Mouse (Mus musculus) right cerebral cortex, adult 2 months (tissue): Measurements from ENCODE around the gene Fzd5.

Source experiments
- DNase-seq, 2 experiments: peaks; one replicate each; pipeline ENCODE4 v3.0.0; 2021 to 2022; ENCODE audit warnings: low spot score in 2 of 2

Fzd5 gene

GRCm38 (mm10) chr1:64733453-64734245, 3.9 kb downstream of the Fzd5 start:
- DNase-seq, result no peak

- no peak for DNase-seq
These were observed 4.8 kb downstream of the Fzd5 start for GRCm38 (mm10) chr1:64732637-64733200.

GRCm38 (mm10) chr1:64732161-64732560, 5.4 kb downstream of the Fzd5 start:
- no peak for DNase-seq

DNA sequence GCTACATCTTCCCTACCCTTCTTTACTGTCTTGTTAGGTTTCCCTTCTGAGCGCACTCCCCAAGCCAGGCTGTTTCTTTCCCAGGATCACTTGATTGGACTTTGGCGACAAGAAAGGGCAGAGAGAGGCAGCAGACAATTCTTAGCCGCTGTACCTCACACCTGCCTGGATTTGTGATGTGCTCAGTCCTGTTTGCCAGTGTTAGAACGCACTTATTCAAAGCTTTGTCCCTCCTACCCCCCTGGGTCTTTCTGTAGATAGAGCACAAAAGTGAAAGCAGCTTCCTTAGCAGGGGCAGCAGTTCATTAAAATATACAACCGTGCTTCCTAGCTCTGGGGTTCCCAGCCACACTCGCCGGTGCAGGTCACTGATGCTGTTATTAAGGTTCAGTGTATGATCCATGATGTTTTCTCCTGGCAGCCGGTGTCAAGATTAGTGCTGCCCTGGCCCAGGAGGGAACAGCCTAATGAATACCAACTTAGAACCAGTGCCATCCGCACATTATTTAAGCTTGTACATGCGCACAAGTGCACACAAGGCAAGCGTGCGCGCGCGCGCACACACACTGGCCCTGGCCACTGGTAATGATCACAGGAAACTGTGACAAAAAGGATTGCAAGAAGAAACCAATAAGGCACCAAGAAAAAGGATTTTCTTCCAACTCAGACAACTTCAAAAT, 6.1 kb downstream of the Fzd5 start:
- DNase-seq, result no peak

DNA sequence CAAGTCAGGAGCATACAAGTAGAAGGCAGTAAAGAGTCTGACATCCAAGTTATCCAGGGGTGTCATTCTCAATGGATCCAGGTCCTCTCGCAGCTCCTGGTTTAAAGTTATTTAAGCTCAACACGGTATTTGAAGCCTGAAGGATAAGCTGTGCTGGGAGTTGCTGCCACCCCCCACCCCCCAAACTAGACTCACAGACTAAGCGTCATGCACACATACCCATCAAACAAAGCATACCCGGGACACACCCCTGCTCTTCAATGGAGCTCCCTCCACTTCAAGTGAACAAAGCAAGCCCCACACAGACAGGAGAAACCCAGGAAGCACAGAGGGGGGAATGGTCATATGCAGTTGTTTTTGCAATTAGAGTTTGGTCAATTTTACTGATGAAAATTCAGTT, 7.5 kb downstream of the Fzd5 start:
- no peak for DNase-seq

DNA sequence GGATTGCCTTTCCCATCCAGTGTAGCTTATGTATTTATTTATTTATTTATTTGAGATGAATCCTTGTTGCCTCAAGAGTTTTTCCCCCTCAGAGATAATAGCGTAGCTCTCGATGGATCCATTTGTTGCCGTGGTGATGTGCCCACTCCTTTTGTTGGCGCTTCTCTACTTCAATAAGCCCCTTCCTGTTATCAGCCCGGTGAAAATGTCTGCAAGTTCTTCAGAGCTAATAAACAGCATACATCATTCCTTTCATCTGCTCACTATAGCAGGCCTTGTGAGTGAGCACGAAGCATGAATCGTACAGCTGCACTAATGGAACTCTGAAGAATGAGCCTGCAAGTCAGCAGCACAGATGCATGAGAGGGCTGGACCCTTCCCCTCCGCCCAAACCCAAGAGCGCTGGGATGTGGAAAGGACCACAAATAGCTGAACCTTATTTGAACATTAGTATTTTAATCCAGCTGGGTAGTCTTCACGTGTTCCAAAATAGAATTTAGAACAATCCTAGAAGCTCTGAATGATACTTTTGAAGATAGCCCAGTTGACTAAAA, 16.4 kb downstream of the Fzd5 start:
- no peak for DNase-seq

GRCm38 (mm10) chr1:64717504-64717903, 20.0 kb downstream of the Fzd5 start:
- DNase-seq, result peak; percentile 60 to 62

DNA sequence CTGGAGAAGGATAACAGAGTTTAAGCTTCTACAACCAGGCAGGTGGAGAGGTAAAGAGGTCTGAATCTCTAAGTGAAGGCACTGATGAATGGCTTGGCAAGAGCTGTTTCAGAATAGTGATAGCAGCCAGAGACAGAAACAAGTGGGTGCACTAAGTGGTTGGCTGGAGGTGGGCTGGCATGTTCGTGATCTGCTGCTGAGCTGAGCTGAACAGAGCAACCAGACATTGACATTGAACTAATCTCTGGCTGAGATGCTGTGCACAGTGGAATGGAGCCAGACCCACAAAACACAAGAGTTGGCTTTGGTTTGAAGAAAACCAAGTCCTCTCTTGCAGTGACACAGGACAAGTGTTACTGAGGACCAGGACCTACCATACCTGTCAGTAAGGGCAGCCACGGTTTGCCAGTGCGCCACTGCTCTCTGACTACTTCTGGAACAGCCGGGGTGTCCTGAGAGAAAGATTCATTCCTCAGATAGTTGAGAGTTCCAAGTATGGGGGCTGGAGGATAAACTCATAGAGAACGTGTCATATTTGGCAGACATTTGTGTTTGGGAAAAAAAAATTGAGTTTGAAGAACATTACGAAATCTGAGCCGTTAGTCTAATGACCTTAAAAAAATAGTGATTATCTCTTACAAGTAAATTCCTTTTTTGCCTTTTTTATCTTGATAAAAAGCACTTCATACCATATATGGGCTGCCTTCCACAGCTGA, 20.8 kb downstream of the Fzd5 start:
- DNase-seq, result peak in 1 of 2 experiments; percentile 29

GRCm38 (mm10) chr1:64715458-64715857, 22.1 kb downstream of the Fzd5 start:
- no peak for DNase-seq

GRCm38 (mm10) chr1:64712006-64712760, 25.4 kb downstream of the Fzd5 start:
- no peak for DNase-seq

DNA sequence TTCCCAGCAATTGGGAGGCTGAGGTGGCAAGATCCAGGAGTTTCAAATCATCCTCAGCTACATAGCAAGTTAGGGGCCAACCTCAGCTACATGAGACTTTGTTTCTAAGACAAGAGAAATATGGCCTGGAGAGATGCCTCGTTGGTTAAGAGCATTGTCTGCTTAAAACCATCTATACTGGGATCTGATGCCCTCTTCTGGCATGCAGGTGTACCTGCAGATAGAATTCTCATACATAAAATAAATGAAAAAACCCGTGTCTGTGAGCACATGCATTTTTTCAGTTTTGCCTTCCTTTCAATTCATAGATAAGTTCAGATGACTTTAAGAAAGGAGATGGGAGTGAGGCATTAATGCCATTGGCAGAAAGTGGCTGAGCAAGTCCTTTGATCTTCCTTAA, 27.7 kb downstream of the Fzd5 start:
- DNase-seq, result peak in 1 of 2 experiments; percentile 36

- no peak for DNase-seq
These were observed 30.9 kb downstream of the Fzd5 start for GRCm38 (mm10) chr1:64706610-64707009.

DNA sequence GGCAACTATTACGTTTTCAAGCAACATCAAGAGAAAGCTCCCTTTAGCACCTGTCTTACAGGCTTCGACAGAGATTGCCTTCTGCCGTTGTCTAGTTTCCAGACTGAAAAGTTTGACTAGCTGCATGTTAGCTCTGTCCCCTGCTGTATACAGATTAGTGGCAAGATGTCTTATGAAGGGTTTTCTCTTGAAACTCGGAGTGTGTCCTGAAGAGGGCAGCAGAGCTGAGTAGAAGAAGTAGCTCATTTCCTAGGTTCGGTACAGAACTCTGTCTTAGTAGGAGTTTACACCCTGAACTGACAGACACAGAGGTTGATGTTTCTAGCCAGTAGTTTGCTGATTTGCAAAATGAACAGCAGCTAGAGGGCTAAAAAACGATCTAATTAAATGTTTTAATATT, 32.3 kb downstream of the Fzd5 start:
- DNase-seq, result peak; percentile 79 to 87

GRCm38 (mm10) chr1:64701780-64702179, 35.8 kb downstream of the Fzd5 start:
- no peak for DNase-seq

DNA sequence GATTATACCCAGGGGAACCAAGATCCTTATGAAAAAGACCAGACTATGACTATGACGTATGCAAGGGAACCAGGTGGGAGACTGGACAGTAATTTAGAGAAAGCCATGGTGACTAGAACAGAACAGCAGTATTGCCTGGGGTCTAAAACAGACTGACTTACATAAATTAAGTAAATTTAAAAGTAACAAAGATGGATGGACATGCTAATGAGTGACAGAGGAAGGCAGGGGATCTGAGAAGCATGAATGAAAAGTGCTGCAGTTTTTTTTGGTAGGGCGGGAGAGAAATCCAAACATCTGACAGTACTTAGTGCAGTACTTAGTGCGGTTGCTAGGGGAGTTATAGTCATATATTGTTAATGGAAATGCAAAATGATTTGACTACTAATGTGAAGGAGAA, 42.4 kb downstream of the Fzd5 start:
- DNase-seq, result no peak

DNA sequence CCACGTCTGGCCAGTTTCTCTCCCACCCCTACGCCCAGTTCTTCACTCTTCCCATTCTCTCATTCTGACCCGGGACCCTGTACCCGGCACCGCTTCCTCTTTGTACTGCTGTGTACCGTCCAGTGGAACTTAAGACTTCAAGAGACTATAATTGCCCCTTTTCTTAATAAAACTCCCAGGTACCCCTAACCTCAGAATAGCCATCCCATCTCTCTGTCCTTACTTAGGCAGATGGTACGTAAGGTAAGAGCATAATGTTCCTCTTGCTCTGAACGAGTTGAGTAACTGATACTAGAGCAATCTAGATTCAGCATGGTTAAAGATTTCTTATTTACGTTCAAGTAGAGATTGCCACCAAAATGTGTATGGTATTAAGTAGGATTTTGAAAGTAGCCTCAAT, 46.0 kb downstream of the Fzd5 start:
- DNase-seq, result no peak

DNA sequence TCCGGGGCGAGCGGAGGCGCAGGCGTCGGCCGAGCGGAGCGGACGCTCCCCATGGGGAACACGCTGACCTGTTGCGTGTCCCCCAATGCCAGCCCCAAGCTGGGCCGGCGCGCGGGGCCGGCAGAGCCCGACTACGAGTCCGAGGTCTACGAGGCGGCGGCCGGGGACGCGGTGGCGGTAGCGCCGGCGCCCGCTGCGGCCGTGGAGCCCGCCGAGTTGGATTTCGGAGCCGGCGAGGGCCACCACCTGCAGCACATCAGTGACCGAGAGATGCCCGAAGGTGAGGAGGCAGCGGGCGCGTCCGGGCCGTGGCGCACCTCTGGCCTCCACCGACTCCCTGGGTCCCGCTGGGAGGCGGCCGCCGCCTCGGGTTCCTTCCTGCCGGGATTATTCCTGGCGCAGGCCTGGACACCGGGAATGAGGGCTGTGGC, 46.4 kb downstream of the Fzd5 start:
- peak in 1 of 2 experiments; percentile 29 for DNase-seq

DNA sequence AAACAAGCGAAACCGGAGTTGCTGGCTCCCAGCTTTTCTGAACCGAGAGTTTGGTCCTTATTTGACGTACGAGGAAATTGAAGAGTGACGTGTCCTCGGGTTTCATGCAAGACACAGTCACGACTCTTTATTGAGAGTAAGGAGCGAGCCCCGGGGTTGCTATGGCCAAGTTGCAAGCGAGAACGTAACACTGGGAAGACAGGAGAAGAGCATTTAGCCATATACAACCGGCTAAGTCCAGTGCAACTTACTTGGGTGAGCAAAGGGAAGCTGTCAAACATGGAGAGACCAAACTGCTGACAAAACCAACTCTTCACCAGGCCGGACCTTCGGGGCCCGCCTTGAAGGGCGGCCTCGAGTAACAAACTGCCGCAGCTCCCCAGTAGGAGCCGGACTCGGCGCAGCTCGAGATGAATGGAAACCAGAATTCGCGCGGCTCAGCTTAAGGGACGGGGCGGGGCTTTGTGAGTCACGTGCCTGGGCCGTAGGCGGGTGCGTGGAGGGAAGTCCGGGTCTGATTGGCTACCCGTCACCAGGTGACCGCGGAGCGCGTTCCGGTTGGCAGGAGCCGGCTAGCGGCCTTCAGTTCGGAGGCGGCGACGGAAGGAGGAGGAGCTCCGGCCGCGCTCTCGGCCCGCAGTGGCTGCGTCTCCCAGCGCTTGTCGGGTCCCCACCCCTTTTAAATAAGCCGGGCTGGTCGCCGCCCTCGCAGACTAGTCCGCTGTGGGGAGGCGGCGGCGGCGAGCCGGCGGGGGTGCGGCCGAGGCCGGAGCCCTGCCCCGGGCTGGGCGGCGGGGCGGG, 47.1 kb downstream of the Fzd5 start, which contains the start of gene Ccnyl1:
Gene Ccnyl1 (plus strand): TSS at position 243 of the 801 bp plus-strand sequence.
- DNase-seq, result peak; percentile 99

- DNase-seq, result no peak
These were observed 47.9 kb downstream of the Fzd5 start for GRCm38 (mm10) chr1:64689561-64690212.

DNA sequence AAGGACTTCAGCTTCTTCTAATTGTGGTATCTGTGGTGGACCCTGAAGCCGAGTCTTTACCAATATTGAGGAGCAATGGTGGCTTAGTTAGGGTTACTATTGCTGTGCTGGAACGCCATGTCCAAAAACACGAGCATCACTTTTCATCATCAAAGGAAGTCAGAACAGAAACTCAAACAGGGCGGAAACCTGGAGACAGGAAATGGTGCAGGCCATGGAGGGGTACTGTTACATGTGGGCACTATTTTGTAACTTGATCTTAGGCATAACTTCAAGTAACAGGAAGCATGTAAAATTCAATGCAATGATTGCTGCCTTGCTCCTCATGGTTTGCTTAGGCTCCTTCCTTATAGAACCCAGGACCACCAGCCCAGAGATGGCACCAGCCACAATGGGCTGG, 49.5 kb downstream of the Fzd5 start:
- DNase-seq, result no peak
